Mouse (Mus musculus): Measurements from ENCODE around the gene Kazn. TPM values are rescaled to one million over a fixed set of nuclear protein-coding genes. Genes with fewer than 3 reads are reported as not detected.

Kazn gene
- polyA plus RNA-seq, 1 experiment = not detected

- TF ChIP-seq GATA1 (IDR thresholded peaks at IDR 0.05; ENCODE audit: low read length) = no peak
Observed at GRCm38 (mm10) chr4:142165363-142165762, 73.8 kb downstream of the Kazn start.

GRCm38 (mm10) chr4:142164386-142164785 lies 74.8 kb downstream of the Kazn start:
- TF ChIP-seq GATA1 (IDR thresholded peaks at IDR 0.05; ENCODE audit: low read length) = no peak

GRCm38 (mm10) chr4:142163862-142164261 lies 75.3 kb downstream of the Kazn start:
- TF ChIP-seq GATA1 (IDR thresholded peaks at IDR 0.05; ENCODE audit: low read length) = no peak

GRCm38 (mm10) chr4:142162729-142163128 lies 76.5 kb downstream of the Kazn start:
- TF ChIP-seq GATA1 (IDR thresholded peaks at IDR 0.05; ENCODE audit: low read length) = no peak

- no peak for TF ChIP-seq GATA1 (IDR thresholded peaks at IDR 0.05; ENCODE audit: low read length)
Observed at GRCm38 (mm10) chr4:142162102-142162501, 77.1 kb downstream of the Kazn start.

GRCm38 (mm10) chr4:142160041-142160440 lies 79.2 kb downstream of the Kazn start:
- no peak for TF ChIP-seq GATA1 (IDR thresholded peaks at IDR 0.05; ENCODE audit: low read length)

- no peak for TF ChIP-seq GATA1 (IDR thresholded peaks at IDR 0.05; ENCODE audit: low read length)
Observed at GRCm38 (mm10) chr4:142156506-142156905, 82.7 kb downstream of the Kazn start.

GRCm38 (mm10) chr4:142154246-142154645 lies 85.0 kb downstream of the Kazn start:
- no peak for TF ChIP-seq GATA1 (IDR thresholded peaks at IDR 0.05; ENCODE audit: low read length)

- TF ChIP-seq GATA1 (IDR thresholded peaks at IDR 0.05; ENCODE audit: low read length) = no peak
Observed at GRCm38 (mm10) chr4:142153526-142153925, 85.7 kb downstream of the Kazn start.

GRCm38 (mm10) chr4:142152733-142153422 lies 86.3 kb downstream of the Kazn start:
- TF ChIP-seq GATA1 (IDR thresholded peaks at IDR 0.05; ENCODE audit: low read length) = no peak

GRCm38 (mm10) chr4:142150086-142150485 lies 89.1 kb downstream of the Kazn start:
- TF ChIP-seq GATA1 (IDR thresholded peaks at IDR 0.05; ENCODE audit: low read length) = no peak

- TF ChIP-seq GATA1 (IDR thresholded peaks at IDR 0.05; ENCODE audit: low read length) = no peak
Observed at GRCm38 (mm10) chr4:142149202-142149601, 90.0 kb downstream of the Kazn start.

- TF ChIP-seq GATA1 (IDR thresholded peaks at IDR 0.05; ENCODE audit: low read length) = no peak
Observed at GRCm38 (mm10) chr4:142147671-142148070, 91.5 kb downstream of the Kazn start.

GRCm38 (mm10) chr4:142144096-142144495 lies 95.1 kb downstream of the Kazn start:
- TF ChIP-seq GATA1 (IDR thresholded peaks at IDR 0.05; ENCODE audit: low read length) = no peak

GRCm38 (mm10) chr4:142143290-142143689 lies 95.9 kb downstream of the Kazn start:
- no peak for TF ChIP-seq GATA1 (IDR thresholded peaks at IDR 0.05; ENCODE audit: low read length)

GRCm38 (mm10) chr4:142139729-142140128 lies 99.5 kb downstream of the Kazn start:
- TF ChIP-seq GATA1 (IDR thresholded peaks at IDR 0.05; ENCODE audit: low read length) = no peak

- no peak for TF ChIP-seq GATA1 (IDR thresholded peaks at IDR 0.05; ENCODE audit: low read length)
Observed at GRCm38 (mm10) chr4:142138356-142139099, 100.7 kb downstream of the Kazn start.
